Mouse (Mus musculus): Measurements from ENCODE around the gene A630089N07Rik.
A peak's percentile ranks its signal among the peaks of the same experiment; 100 is the strongest.
"Not testable (repeated sequence)": the region's sequence is repeated elsewhere in the genome, so short reads cannot be mapped to it uniquely, and the experiment has no call there.

A630089N07Rik gene

DNA sequence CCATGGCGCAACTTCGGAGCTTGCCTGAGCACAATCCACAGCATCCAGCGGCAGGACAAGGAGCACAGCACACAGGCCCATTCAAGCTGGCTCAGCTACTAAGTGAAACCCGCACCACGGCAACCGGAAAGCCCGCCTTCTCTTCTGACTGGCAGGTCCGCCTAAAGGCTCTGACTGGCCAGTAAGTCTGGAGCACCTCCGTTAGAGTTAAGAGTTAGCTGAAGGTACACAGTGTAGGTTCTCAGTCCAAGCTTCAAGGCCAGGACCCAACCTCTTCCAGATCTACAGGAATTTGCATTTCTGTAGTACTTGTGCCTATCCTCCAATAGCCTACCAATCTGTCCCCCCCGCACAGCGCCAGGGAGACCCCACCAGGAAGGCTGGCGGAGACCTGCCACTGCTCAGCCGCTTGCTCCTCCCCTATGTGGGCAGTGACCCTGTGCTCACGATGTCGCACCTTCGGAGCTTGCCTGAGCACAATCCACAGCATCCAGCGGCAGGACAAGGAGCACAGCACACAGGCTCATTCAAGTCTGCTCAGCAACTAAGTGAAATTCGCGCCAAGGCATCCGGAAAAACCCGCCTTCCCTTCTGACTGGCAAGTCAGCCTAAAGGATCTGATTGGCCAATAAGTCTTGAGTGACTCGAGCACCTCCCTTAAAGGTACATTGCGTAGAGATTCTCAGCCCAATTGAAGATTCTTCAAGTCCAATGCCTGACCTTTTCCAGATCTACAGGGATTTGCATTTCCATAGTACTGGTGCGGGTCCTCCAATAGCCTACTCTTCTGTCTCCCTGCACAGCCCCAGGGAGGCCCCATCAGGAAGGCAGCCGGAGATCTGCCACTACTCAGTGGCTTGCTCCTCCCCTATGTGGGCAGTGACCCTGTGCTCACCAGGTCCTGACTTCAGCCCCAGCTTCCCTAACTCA lies at the start of gene A630089N07Rik:
TSS of gene A630089N07Rik (minus strand) at position 562 of the 930 bp plus-strand sequence.
- peak; percentile 61 to 68 for DNase-seq (ENCODE audit: low spot score in 2 of 2)

DNA sequence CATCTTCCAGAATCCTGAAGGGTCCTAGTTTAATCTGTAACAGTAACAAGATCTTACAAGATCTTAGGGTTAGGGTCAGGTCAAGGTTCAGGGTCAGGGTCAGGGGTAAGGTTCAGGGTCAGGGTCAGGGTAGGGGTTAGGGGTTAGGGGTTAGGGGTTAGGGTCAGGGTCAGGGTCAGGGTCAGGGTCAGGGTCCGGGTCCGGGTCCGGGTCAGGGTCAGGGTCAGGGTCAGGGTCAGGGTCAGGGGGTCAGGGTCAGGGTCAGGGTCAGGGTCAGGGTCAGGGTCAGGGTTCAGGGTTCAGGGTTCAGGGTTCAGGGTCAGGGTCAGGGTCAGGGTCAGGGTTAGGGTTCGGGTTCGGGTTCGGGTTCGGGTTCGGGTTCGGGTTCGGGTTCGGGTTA lies 24.9 kb upstream of the A630089N07Rik start:
- no peak for DNase-seq (ENCODE audit: low spot score in 2 of 2)

DNA sequence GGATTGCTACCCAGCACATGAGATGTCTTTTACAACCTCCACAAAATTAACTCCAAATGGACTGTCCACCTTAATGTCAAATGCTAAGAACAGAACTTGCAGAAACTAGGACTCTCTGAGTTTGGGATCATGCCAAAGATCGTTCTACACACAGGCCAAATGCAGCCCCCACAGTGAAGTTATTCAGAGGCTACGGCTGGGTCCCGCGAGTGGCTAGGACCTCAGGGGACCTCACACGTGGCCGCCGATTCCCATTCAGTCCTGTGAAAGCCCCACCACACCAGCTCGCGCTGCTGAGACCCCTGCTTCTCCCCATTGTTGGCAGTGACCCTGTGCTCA lies 731 bp downstream of the A630089N07Rik start:
- not testable (repeated sequence) for DNase-seq (ENCODE audit: low spot score in 2 of 2)

GRCm38 (mm10) chr16:98081140-98081539 lies 1.1 kb downstream of the A630089N07Rik start:
- DNase-seq (ENCODE audit: low spot score in 2 of 2) = not testable (repeated sequence)

- not testable (repeated sequence) for DNase-seq (ENCODE audit: low spot score in 2 of 2)
These were observed 2.9 kb downstream of the A630089N07Rik start for GRCm38 (mm10) chr16:98079382-98079781.

DNA sequence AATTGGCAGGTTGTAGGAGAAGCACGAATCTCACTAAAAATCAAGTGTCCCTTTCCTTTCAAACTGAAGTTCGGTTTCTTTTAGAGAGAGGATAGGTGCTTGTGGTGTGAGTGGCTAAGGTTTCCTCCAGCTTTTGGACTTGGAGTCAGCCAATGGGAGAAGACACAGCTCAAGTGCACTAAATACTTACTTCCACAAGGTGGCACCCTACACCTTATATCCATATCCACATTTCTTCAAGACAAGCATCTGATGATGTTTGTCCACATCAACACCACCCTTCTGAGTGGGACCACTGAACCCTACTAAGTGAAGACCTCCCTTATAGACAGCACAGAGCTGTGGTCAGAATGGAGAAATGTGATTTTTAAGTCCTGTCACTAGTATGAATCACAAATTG lies 40.6 kb downstream of the A630089N07Rik start:
- DNase-seq (ENCODE audit: low spot score in 2 of 2) = peak in 1 of 2 experiments; percentile 7

GRCm38 (mm10) chr16:98034971-98035370 lies 47.3 kb downstream of the A630089N07Rik start:
- not testable (repeated sequence) for DNase-seq (ENCODE audit: low spot score in 2 of 2)

- not testable (repeated sequence) for DNase-seq (ENCODE audit: low spot score in 2 of 2)
These were observed 56.1 kb downstream of the A630089N07Rik start for GRCm38 (mm10) chr16:98026186-98026585.

DNA sequence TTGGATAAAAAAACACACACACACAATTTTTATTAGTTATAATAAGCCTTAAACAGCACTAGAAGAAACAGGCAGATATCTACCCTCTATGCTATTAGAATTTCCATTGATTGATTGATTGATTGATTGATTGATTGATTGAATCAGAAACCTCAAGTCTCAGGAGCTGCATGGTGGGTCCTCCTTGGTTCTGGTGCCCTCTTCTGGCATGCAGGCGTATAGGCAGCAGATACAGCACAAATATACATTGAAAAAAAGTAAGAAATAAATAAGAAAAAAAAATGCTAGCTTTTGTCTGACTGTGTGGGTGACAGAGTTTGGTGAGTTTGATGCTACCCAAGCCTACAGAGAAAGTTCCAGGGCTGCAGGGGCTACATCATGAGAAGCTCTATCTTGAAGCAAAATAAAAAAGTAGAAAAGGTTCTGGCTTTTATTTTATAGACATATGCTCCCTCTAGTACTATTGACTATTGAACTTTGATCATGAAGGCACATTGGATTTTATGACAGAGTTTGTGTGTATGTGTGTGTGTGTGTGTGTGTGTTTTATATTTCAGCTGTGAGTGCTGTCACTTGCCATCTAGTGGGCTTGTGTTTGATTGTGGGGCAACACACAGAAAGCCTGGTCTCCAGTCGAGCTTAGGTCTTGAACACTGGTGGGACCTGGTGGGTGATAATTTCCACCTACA lies 59.4 kb downstream of the A630089N07Rik start:
- no peak for DNase-seq (ENCODE audit: low spot score in 2 of 2)

- no peak for DNase-seq (ENCODE audit: low spot score in 2 of 2)
These were observed 60.2 kb downstream of the A630089N07Rik start for GRCm38 (mm10) chr16:98022081-98022480.

- DNase-seq (ENCODE audit: low spot score in 2 of 2) = not testable (repeated sequence)
These were observed 84.9 kb downstream of the A630089N07Rik start for GRCm38 (mm10) chr16:97997383-97997731.

GRCm38 (mm10) chr16:97996616-97997382 lies 85.5 kb downstream of the A630089N07Rik start, which contains the start of gene B230307C23Rik:
B230307C23Rik (plus strand) TSS chr16:97997315.
- DNase-seq (ENCODE audit: low spot score in 2 of 2) = peak; percentile 80 to 84

DNA sequence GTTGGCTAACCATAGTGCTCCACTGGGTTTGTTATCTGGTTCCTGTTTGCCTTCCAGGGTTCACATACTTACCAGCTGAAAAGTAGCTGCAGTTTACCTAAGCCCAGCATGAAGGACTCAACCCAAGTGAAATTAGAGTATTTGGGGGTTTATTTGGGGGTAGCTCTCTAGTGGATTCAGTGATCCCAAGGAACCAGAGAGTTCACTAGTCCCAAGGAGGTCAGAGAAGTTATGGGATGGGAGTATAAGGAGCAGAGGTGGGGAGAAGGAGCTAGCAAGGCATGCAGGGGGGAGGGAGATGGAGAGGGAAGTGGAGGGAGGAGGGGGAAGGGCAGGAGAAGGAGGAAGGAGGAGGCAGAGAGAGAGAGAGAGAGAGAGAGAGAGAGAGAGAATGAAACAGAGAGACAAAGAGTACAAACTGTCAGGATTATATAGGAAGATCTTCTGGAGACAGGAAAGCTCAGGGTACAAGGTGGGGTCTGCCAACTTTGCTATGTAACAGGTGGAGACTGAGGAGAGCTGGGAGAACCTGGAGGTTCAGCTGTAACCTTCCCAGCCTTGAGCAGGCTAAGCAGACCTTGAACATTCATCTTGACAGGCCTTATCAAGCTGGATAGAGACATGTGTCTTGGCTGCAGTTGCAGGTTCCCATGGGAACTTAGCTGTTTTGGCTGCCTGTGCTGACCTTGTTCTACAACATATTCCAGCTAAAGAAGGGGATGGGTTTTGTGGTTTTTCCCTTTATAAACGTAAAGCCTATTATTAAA lies 86.2 kb downstream of the A630089N07Rik start:
- DNase-seq (ENCODE audit: low spot score in 2 of 2) = no peak

GRCm38 (mm10) chr16:97992477-97992876 lies 89.8 kb downstream of the A630089N07Rik start:
- DNase-seq (ENCODE audit: low spot score in 2 of 2) = not testable (repeated sequence)

GRCm38 (mm10) chr16:97991517-97991916 lies 90.7 kb downstream of the A630089N07Rik start:
- no peak for DNase-seq (ENCODE audit: low spot score in 2 of 2)

GRCm38 (mm10) chr16:97984589-97984988 lies 97.7 kb downstream of the A630089N07Rik start:
- DNase-seq (ENCODE audit: low spot score in 2 of 2) = no peak

DNA sequence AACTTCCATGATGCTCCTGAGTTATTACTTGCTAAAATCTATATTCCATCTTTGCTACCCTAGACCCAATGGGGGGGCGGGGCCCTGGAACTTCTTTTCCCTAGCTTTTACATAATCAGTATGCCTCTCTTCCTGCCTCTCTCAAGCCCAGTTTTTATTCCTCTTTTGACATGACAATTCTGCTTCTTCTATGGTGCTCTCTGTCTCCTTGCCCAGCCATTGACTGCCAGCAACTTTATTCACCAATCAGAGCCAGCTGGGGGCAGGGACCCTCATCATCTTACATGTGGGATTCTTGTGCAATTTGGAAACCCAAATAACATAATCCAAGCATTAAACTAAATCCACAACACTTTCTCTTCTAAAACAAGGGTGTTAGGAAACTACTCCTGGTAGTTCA lies 100.9 kb downstream of the A630089N07Rik start:
- no peak for DNase-seq (ENCODE audit: low spot score in 2 of 2)

DNA sequence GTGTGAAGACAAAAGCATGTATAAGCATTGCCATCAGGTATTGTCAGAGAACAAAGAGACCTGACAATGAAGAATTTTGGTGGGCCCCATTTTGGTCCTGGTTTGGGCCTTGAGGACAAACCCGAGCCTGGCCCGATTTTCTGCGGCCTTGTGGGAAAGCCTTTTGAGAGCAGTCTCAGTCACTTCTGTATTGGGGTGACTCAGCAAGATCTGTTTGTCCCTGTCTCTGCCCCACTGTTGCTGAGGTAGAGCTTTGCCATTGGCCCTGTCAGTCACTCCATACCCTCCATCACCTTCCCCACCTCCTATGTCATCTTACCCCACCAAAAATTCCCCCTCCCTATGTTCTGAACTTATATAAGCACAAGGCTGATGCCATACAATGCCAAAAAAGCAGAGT lies 104.5 kb downstream of the A630089N07Rik start:
- DNase-seq (ENCODE audit: low spot score in 2 of 2) = no peak

DNA sequence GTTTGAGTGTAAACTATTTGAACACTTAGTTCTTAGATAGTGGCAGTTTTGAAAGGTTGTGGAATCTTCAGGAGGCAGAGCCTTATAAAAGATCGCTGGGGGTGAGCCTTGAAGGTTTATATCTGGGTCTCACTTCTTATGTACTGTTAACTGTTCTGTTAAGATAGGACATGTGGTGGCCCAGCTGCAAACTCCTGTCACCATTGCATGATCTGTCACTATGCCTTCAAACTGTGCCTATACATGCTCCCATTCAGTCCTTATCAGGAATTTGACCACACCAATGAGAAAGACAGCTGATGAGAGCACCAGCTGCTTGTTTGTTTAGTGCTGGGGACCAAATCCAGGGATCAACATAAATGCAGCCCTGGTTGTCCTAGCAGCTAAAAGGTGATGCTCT lies 105.0 kb downstream of the A630089N07Rik start:
- DNase-seq (ENCODE audit: low spot score in 2 of 2) = no peak

- DNase-seq (ENCODE audit: low spot score in 2 of 2) = no peak
These were observed 118.2 kb downstream of the A630089N07Rik start for GRCm38 (mm10) chr16:97963956-97964540.
